Mouse (Mus musculus) heart, adult 9 months (tissue): ENCODE data around the gene Iqce.

Source experiments
- DNase-seq, 2 experiments: peaks; one replicate each; pipeline ENCODE4 v3.0.0; 2022; ENCODE audit warnings: low spot score in 2 of 2

Iqce gene

GRCm38 (mm10) chr5:140639871-140640270, 62.3 kb downstream of the Iqce start:
- DNase-seq = peak in 1 of 2 experiments; percentile 70

GRCm38 (mm10) chr5:140639312-140639711, 62.9 kb downstream of the Iqce start:
- no peak for DNase-seq

- DNase-seq = no peak
These were observed 63.7 kb downstream of the Iqce start for GRCm38 (mm10) chr5:140638484-140638883.

GRCm38 (mm10) chr5:140637989-140638388, 64.2 kb downstream of the Iqce start:
- DNase-seq = no peak

- DNase-seq = no peak
These were observed 65.1 kb downstream of the Iqce start for GRCm38 (mm10) chr5:140637058-140637410.

GRCm38 (mm10) chr5:140636316-140637057, 65.7 kb downstream of the Iqce start:
- no peak for DNase-seq

- no peak for DNase-seq
These were observed 67.1 kb downstream of the Iqce start for GRCm38 (mm10) chr5:140634798-140635722.

- no peak for DNase-seq
These were observed 68.7 kb downstream of the Iqce start for GRCm38 (mm10) chr5:140633432-140633831.

GRCm38 (mm10) chr5:140628995-140629394, 73.2 kb downstream of the Iqce start:
- no peak for DNase-seq

GRCm38 (mm10) chr5:140627580-140627979, 74.6 kb downstream of the Iqce start:
- no peak for DNase-seq

GRCm38 (mm10) chr5:140624961-140625360, 77.2 kb downstream of the Iqce start:
- no peak for DNase-seq

GRCm38 (mm10) chr5:140624238-140624637, 77.9 kb downstream of the Iqce start:
- DNase-seq = no peak

GRCm38 (mm10) chr5:140623791-140624190, 78.4 kb downstream of the Iqce start:
- DNase-seq = no peak

- DNase-seq = no peak
These were observed 79.1 kb downstream of the Iqce start for GRCm38 (mm10) chr5:140622978-140623670.

- no peak for DNase-seq
These were observed 80.7 kb downstream of the Iqce start for GRCm38 (mm10) chr5:140621517-140621916.

GRCm38 (mm10) chr5:140621092-140621491, 81.1 kb downstream of the Iqce start:
- DNase-seq = no peak

- DNase-seq = no peak
These were observed 82.1 kb downstream of the Iqce start for GRCm38 (mm10) chr5:140619895-140620736.

- DNase-seq = peak in 1 of 2 experiments; percentile 79
These were observed 82.9 kb downstream of the Iqce start for GRCm38 (mm10) chr5:140619151-140619771.

GRCm38 (mm10) chr5:140617714-140618113, 84.5 kb downstream of the Iqce start:
- peak; percentile 64 to 78 for DNase-seq

GRCm38 (mm10) chr5:140616691-140617090, 85.5 kb downstream of the Iqce start:
- DNase-seq = peak; percentile 32 to 53

- no peak for DNase-seq
These were observed 86.1 kb downstream of the Iqce start for GRCm38 (mm10) chr5:140616110-140616503.
